Mouse (Mus musculus) mammary gland, adult 2 months (tissue): ENCODE results near the gene Zfp985. TPM values are rescaled to one million over a fixed set of nuclear protein-coding genes. Genes with fewer than 3 reads are reported as not detected.

Experiments
- polyA plus RNA-seq: library from polyadenylated mRNA; depleted of rRNA; stranded (reverse); fragments of >200 nt; gene quantifications from 2 replicates; pipeline ENCODE4 v1.2.3, GENCODE M21; 2012; ENCODE audit warnings: low replicate concordance; rRNA removed

Gene Zfp985
- polyA plus RNA-seq: 0.07 TPM in 1 of 2 replicates, not detected in the other

GRCm38 (mm10) chr4:147553071-147553470, at the start of gene Zfp985:
TSS of gene Zfp985 (plus strand) at chr4:147553277.

GRCm38 (mm10) chr4:147539918-147540317, 13.2 kb upstream of the Zfp985 start, which contains the start of gene Gm16503:
TSS of gene Gm16503 (plus strand) at chr4:147540218.

Other genes starting within 250 kb of the Zfp985 start
- gene Zfp988, start 247.6 kb upstream of the Zfp985 start, polyA plus RNA-seq: not detected in 2 replicates
- gene Zfp978, start 192.0 kb upstream of the Zfp985 start, polyA plus RNA-seq: not detected in 2 replicates
- 0.55 TPM in 1 of 2 replicates, not detected in the other for gene Zfp982, start 60.9 kb upstream of the Zfp985 start, polyA plus RNA-seq
- gene Gm16503, start 13.1 kb upstream of the Zfp985 start, polyA plus RNA-seq: not detected in 2 replicates
- 0.07 and 0.98 TPM in 2 replicates for gene Zfp979, start 89.2 kb downstream of the Zfp985 start, polyA plus RNA-seq
- gene Zfp534, start 149.3 kb downstream of the Zfp985 start, polyA plus RNA-seq: not detected in 2 replicates